Mouse (Mus musculus) embryonic facial prominence, embryonic 14.5 days (tissue): ENCODE results near the gene Wars. TPM values are rescaled to one million over a fixed set of nuclear protein-coding genes. Genes with fewer than 3 reads are reported as not detected.

Experiments used
- ATAC-seq: fragments of 200-750 bp; cut with Nextera tagmentation; 2 replicates; pipeline ENCODE4 v1.8.0; 2017; ENCODE audit warnings: low read depth, moderate number of reproducible peaks, moderate TSS enrichment
- DNase-seq: peaks from one replicate; pipeline ENCODE4 v3.0.0-alpha.2; 2015; ENCODE audit warnings: low spot score
- H3K27ac ChIP-seq: fragments of 300-500 bp; sonication (generic); replicated peaks from 2 replicates; pipeline ENCODE4 v1.5.1; 2014; ENCODE audit warnings: low read depth, mild to moderate bottlenecking, low read length, moderate library complexity
- H3K27me3 ChIP-seq: fragments of 300-500 bp; sonication (generic); replicated peaks from 2 replicates; pipeline ENCODE4 v1.6.1; 2014; ENCODE audit warnings: low read length; ENCODE audit not compliant: control insufficient read depth, insufficient read depth
- H3K36me3 ChIP-seq: fragments of 300-500 bp; sonication (generic); 2 replicates; pipeline ENCODE4 v1.6.1; 2014; ENCODE audit warnings: low read length, mixed read lengths; ENCODE audit not compliant: control insufficient read depth, insufficient read depth
- H3K4me1 ChIP-seq: fragments of 300-500 bp; sonication (generic); 2 replicates; pipeline ENCODE4 v1.6.1; 2014; ENCODE audit warnings: antibody characterized with exemption, low read length; ENCODE audit not compliant: control insufficient read depth, insufficient read depth
- H3K4me2 ChIP-seq: fragments of 300-500 bp; sonication (generic); 2 replicates; pipeline ENCODE4 v1.6.1; 2014; ENCODE audit warnings: low read depth, mild to moderate bottlenecking, low read length, moderate library complexity, mixed read lengths
- H3K4me3 ChIP-seq: fragments of 300-500 bp; sonication (generic); 2 replicates; pipeline ENCODE4 v1.5.1; 2014; ENCODE audit warnings: low read depth, mild to moderate bottlenecking, low read length
- H3K9ac ChIP-seq: fragments of 300-500 bp; sonication (generic); 2 replicates; pipeline ENCODE4 v1.6.1; 2014; ENCODE audit warnings: low read depth, mild to moderate bottlenecking, low read length, moderate library complexity, mixed read lengths
- H3K9me3 ChIP-seq: fragments of 300-500 bp; sonication (generic); 2 replicates; pipeline ENCODE4 v1.6.1; 2016; ENCODE audit warnings: low read length; ENCODE audit not compliant: control insufficient read depth
- WGBS: fragments of 180-500 bp; shearing (Covaris S2); extraction: QIAGEN DNeasy Blood & Tissue Kit; methylation state at CpG from one replicate; pipeline ENCODE4 v1.1.7; 2014; 5-methylcytosine and 5-hydroxymethylcytosine counted together
- polyA plus RNA-seq: library from polyadenylated mRNA; unstranded; fragments of >200 nt; fragmentation: Nextera tagmentation; extraction: Ambion mirVana; gene quantifications from 2 replicates; pipeline ENCODE4 v1.2.1, GENCODE M21; 2014

Wars gene
- polyA plus RNA-seq, 1 experiment from 2014 or later = 63.6 TPM

- WGBS = 92% methylated on average over 12 of the region's 13 CpGs
- ATAC-seq = no peak
Observed at GRCm38 (mm10) chr12:108825561-108826224, 68.3 kb downstream of the Wars start.

GRCm38 (mm10) chr12:108824225-108824874, 69.6 kb downstream of the Wars start:
- no peak overlapping the region for H3K9ac ChIP-seq
- ATAC-seq = peak; percentile 39; the same call in 1 of the 2 replicates
- H3K9me3 ChIP-seq = no peaks in the 10 kb centered on the region
- H3K36me3 ChIP-seq = peaks cover 33% of the 10 kb centered on the region
- H3K4me3 ChIP-seq = no peak overlapping the region
- H3K4me2 ChIP-seq = no peak overlapping the region
- DNase-seq = peak; percentile 55
- H3K27ac ChIP-seq = no peak overlapping the region
- H3K4me1 ChIP-seq = no peaks in the 10 kb centered on the region
- H3K27me3 ChIP-seq = no peaks in the 10 kb centered on the region
- WGBS = 83% methylated on average over 15 of the region's 15 CpGs

More at GRCm38 (mm10) chr12:108825561-108826224, 68.3 kb downstream of the Wars start:
- H3K4me3 ChIP-seq = no peak overlapping the region
- DNase-seq = no peak
- no peak overlapping the region for H3K4me2 ChIP-seq
- H3K27ac ChIP-seq = no peak overlapping the region
- H3K27me3 ChIP-seq = no peaks in the 10 kb centered on the region
- H3K9ac ChIP-seq = no peak overlapping the region
- H3K4me1 ChIP-seq = no peaks in the 10 kb centered on the region
- H3K36me3 ChIP-seq = peaks cover 24% of the 10 kb centered on the region
- H3K9me3 ChIP-seq = no peaks in the 10 kb centered on the region

- no peak overlapping the region for H3K4me3 ChIP-seq
- H3K9me3 ChIP-seq = no peaks in the 10 kb centered on the region
- H3K4me2 ChIP-seq = no peak overlapping the region
- WGBS = 61% methylated on average over 8 of the region's 8 CpGs
- no peak overlapping the region for H3K27ac ChIP-seq
- peaks cover 39% of the 10 kb centered on the region for H3K36me3 ChIP-seq
- H3K4me1 ChIP-seq = no peaks in the 10 kb centered on the region
- no peak overlapping the region for H3K9ac ChIP-seq
- DNase-seq (no peak), ATAC-seq (no peak)
- H3K27me3 ChIP-seq = no peaks in the 10 kb centered on the region
Observed at GRCm38 (mm10) chr12:108823036-108823435, 70.9 kb downstream of the Wars start.

- ATAC-seq = no peak
- no peaks in the 10 kb centered on the region for H3K27me3 ChIP-seq
- H3K4me2 ChIP-seq = no peak overlapping the region
- WGBS = 96% methylated on average over 4 of the region's 4 CpGs
- no peak overlapping the region for H3K27ac ChIP-seq
- no peaks in the 10 kb centered on the region for H3K4me1 ChIP-seq
- no peak for DNase-seq
- no peaks in the 10 kb centered on the region for H3K9me3 ChIP-seq
- no peak overlapping the region for H3K4me3 ChIP-seq
- H3K36me3 ChIP-seq = peaks cover 40% of the 10 kb centered on the region
- no peak overlapping the region for H3K9ac ChIP-seq
Observed at GRCm38 (mm10) chr12:108820461-108820860, 73.5 kb downstream of the Wars start.

- no peaks in the 10 kb centered on the region for H3K4me1 ChIP-seq
- no peak overlapping the region for H3K9ac ChIP-seq
- H3K27me3 ChIP-seq = no peaks in the 10 kb centered on the region
- H3K27ac ChIP-seq = no peak overlapping the region
- no peak overlapping the region for H3K4me2 ChIP-seq
- no peak for ATAC-seq
- H3K36me3 ChIP-seq = peaks cover 62% of the 10 kb centered on the region
- no peaks in the 10 kb centered on the region for H3K9me3 ChIP-seq
- no peak for DNase-seq
- H3K4me3 ChIP-seq = no peak overlapping the region
- 84% methylated on average over 11 of the region's 11 CpGs for WGBS
Observed at GRCm38 (mm10) chr12:108816569-108816968, 77.4 kb downstream of the Wars start.

- Histone ChIP-seq H3K9ac (no peak overlapping the region), H3K27ac (no peak overlapping the region), H3K4me1 (no peaks in the 10 kb centered on the region), H3K4me3 (no peak overlapping the region), H3K9me3 (no peaks in the 10 kb centered on the region), H3K36me3 (peaks cover 53% of the 10 kb centered on the region), H3K4me2 (no peak overlapping the region), H3K27me3 (no peaks in the 10 kb centered on the region)
- ATAC-seq (no peak), DNase-seq (no peak)
- 91% methylated on average over 6 of the region's 6 CpGs for WGBS
Observed at GRCm38 (mm10) chr12:108814470-108814869, 79.5 kb downstream of the Wars start.

- no peak for DNase-seq
- Histone ChIP-seq H3K27me3 (no peaks in the 10 kb centered on the region), H3K4me2 (no peak overlapping the region), H3K9ac (no peak overlapping the region), H3K9me3 (no peaks in the 10 kb centered on the region), H3K4me1 (no peaks in the 10 kb centered on the region), H3K27ac (no peak overlapping the region), H3K4me3 (no peak overlapping the region), H3K36me3 (peaks cover 42% of the 10 kb centered on the region)
- ATAC-seq = no peak
- WGBS = 88% methylated on average over 6 of the region's 6 CpGs
Observed at GRCm38 (mm10) chr12:108812463-108812862, 81.5 kb downstream of the Wars start.

GRCm38 (mm10) chr12:108811133-108811532, 82.8 kb downstream of the Wars start:
- Histone ChIP-seq H3K27ac (no peak overlapping the region), H3K4me1 (no peaks in the 10 kb centered on the region), H3K36me3 (peaks cover 31% of the 10 kb centered on the region; the same call in 1 of the 2 replicates), H3K4me3 (no peak overlapping the region), H3K4me2 (no peak overlapping the region), H3K9me3 (no peaks in the 10 kb centered on the region), H3K9ac (no peak overlapping the region), H3K27me3 (no peaks in the 10 kb centered on the region)
- WGBS = 60% methylated on average over 2 of the region's 2 CpGs
- DNase-seq (peak; percentile 36), ATAC-seq (no peak)

- no peak for DNase-seq
- no peak overlapping the region for H3K9ac ChIP-seq
- WGBS = 93% methylated on average over 7 of the region's 7 CpGs
- no peak overlapping the region for H3K4me2 ChIP-seq
- H3K4me1 ChIP-seq = no peaks in the 10 kb centered on the region
- H3K4me3 ChIP-seq = no peak overlapping the region
- H3K27ac ChIP-seq = no peak overlapping the region
- no peaks in the 10 kb centered on the region for H3K9me3 ChIP-seq
- H3K36me3 ChIP-seq = peaks cover 25% of the 10 kb centered on the region; the same call in 1 of the 2 replicates
- no peak for ATAC-seq
- H3K27me3 ChIP-seq = no peaks in the 10 kb centered on the region
Observed at GRCm38 (mm10) chr12:108810309-108810708, 83.7 kb downstream of the Wars start.
